Mouse (Mus musculus): ENCODE results near the gene Fbxl15.

DNA sequence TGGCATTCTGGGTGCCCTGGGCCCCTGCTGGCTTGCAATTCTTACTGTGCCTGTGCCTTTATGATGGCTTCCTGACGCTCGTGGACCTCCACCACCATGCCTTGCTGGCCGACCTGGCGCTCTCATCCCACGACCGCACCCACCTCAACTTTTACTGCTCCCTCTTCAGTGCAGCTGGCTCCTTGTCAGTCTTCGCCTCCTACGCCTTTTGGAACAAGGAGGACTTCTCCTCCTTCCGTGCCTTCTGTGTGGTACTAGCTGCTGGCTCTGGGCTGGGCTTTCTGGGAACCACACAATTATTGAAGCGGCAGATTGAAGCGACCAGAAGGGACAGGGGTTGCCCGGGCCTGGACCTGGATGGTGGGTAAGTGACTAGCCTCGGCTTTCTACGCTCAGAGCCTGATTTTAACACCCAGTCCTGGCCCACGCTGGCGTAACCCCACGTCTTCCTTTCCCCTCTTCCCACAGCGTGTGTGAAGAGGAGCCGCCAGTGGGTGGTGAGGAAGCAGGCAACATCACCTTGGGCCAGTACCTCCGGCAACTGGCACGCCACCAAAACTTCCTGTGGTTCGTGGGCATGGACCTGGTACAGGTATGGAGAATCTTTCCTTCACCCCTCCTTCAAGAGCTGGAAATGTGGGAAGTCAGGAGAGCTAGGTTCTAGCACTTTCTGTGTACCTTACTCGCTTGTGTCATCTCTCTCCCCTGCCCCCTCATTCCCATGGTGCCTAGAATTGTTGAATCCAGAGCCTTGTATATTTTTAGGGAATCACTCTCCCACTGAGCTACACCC, 40.0 kb downstream of the Fbxl15 start:
- TF ChIP-seq EP300 (IDR thresholded peaks at IDR 0.05; ENCODE audit: insufficient read depth, low read depth, low read length) (no peak), CTCF (IDR thresholded peaks at IDR 0.05; ENCODE audit: low read depth, low read length) (no peak)

Data from ES-Bruce4 (cell line).